Mouse (Mus musculus) ES-Bruce4 (cell line): ENCODE results near the gene Echdc3.

Experiments used
- CTCF ChIP-seq: IDR thresholded peaks from one replicate; pipeline ENCODE4 v1.8.1; 2011; ENCODE audit warnings: low read depth, low read length
- POLR2A ChIP-seq: IDR thresholded peaks from one replicate; pipeline ENCODE4 v1.8.1; 2011; ENCODE audit warnings: low read length; ENCODE audit not compliant: insufficient read depth

GRCm38 (mm10) chr2:6229597-6230290 lies 16.9 kb upstream of the Echdc3 start:
- TF ChIP-seq POLR2A (no peak), CTCF (no peak)
